Comparison of ENCODE assay signal across 28 mouse cellular contexts in genomic region chr2:158137771-158138170, GRCm38 (mm10). TPM values are rescaled to one million over a fixed set of nuclear protein-coding genes. Genes with fewer than 3 reads are reported as not detected.
A peak's percentile ranks its signal among the peaks of the same experiment; 100 is the strongest.
DNase-seq lines count a peak whose midpoint lies in the region; ATAC-seq lines count a peak whose summit lies in the region.
"Had no signal": no experiment of that assay in that cellular context is flagged by ENCODE, and none has a peak within 500 bp of the region (broad histone marks: within the 10 kb centered on the region; RNA-seq: fewer than 3 reads in every experiment).

No protein-coding gene starts in this region.

- H3K4me2 ChIP-seq in heart, embryonic 13.5 days = no peak overlapping the region
- no peak overlapping the region for H3K4me2 ChIP-seq in intestine, embryonic 15.5 days (replicated peaks)
- H3K4me2 ChIP-seq: limb, embryonic 12.5 days; liver, embryonic 13.5 days; midbrain, embryonic 13.5 days; neural tube, embryonic 13.5 days had no signal

- DNase-seq in adrenal gland, postnatal 36 days = peak; percentile 20 to 26
- DNase-seq in adrenal gland, adult 18-20 months (ENCODE audit: low spot score in 2 of 2) = no peak
- DNase-seq in heart, postnatal 14 days = no peak
- peak; percentile 79 for DNase-seq in 3134 (ENCODE audit: extremely low read depth, insufficient read length, low spot score)
- peak; percentile 27 for DNase-seq in brain, adult 2 months (ENCODE audit: low read depth, low spot score)
- DNase-seq in testis, postnatal 10 days (ENCODE audit: low spot score) = no peak
- DNase-seq: adrenal gland, adult 8-10 months; cerebellum, adult 11-12 months; cerebellum, adult 9-11 months; embryo, embryonic 11 days; gastrocnemius, postnatal 25 days; kidney, adult 8-10 months; liver, embryonic 13.5 days; lung, adult 2 months; lung, postnatal 10 days; right cerebral cortex, postnatal 4 days had no signal

- H3K4me1 ChIP-seq in heart, embryonic 13.5 days = peaks cover 73% of the 10 kb centered on the region
- peaks cover 21% of the 10 kb centered on the region for H3K4me1 ChIP-seq in intestine, embryonic 15.5 days (replicated peaks)

- ATAC-seq in heart, embryonic 13.5 days (ENCODE audit: extremely low read depth, insufficient number of reproducible peaks, low FRiP score, low TSS enrichment) = no peak
- no peak for ATAC-seq in intestine, embryonic 15.5 days
- ATAC-seq: activated CD4-positive, CD25-positive, alpha-beta regulatory T cell, adult 4 months; CD4-positive, CD25-positive, alpha-beta regulatory T cell, adult 4 months; forebrain, embryonic 16.5 days; hindbrain, embryonic 16.5 days; midbrain, embryonic 13.5 days had no signal

- H3K4me3 ChIP-seq in heart, embryonic 13.5 days = no peak overlapping the region
- no peak overlapping the region for H3K4me3 ChIP-seq in intestine, embryonic 15.5 days (replicated peaks)
- H3K4me3 ChIP-seq: erythroblast, embryonic 14.5 days; limb, embryonic 12.5 days; liver, embryonic 13.5 days; midbrain, embryonic 13.5 days; neural tube, embryonic 13.5 days had no signal

- intact Hi-C loops in heart, postnatal 14 days (cut with DNase I) = no loop called here

- H3K27ac ChIP-seq in heart, embryonic 13.5 days (replicated peaks) = peak overlapping the region; percentile 99; the same call in 1 of the 2 replicates
- H3K27ac ChIP-seq in intestine, embryonic 15.5 days = no peak overlapping the region
- H3K27ac ChIP-seq: kidney, postnatal 0 days; limb, embryonic 12.5 days; macrophage; midbrain, embryonic 13.5 days; neural tube, embryonic 13.5 days had no signal

- no peaks in the 10 kb centered on the region for H3K9me3 ChIP-seq in heart, embryonic 13.5 days
- no peaks in the 10 kb centered on the region for H3K9me3 ChIP-seq in intestine, embryonic 15.5 days
- H3K9me3 ChIP-seq: limb, embryonic 12.5 days; liver, embryonic 13.5 days; midbrain, embryonic 13.5 days; neural tube, embryonic 13.5 days had no signal

- H3K9ac ChIP-seq in heart, embryonic 13.5 days = no peak overlapping the region; the same call in 1 of the 2 replicates
- H3K9ac ChIP-seq in intestine, embryonic 15.5 days = no peak overlapping the region
- H3K9ac ChIP-seq: limb, embryonic 12.5 days; liver, embryonic 13.5 days; midbrain, embryonic 13.5 days; neural tube, embryonic 13.5 days had no signal

- WGBS in heart, embryonic 13.5 days = 72% methylated on average over 12 of the region's 12 CpGs
- whole genome bisulfite sequencing in intestine, embryonic 15.5 days = 79% methylated on average over 12 of the region's 12 CpGs

- peaks cover 93% of the 10 kb centered on the region for H3K36me3 ChIP-seq in heart, embryonic 13.5 days
- H3K36me3 ChIP-seq in intestine, embryonic 15.5 days = peaks cover 16% of the 10 kb centered on the region; the same call in 1 of the 2 replicates
- H3K36me3 ChIP-seq: limb, embryonic 12.5 days; midbrain, embryonic 13.5 days; neural tube, embryonic 13.5 days had no signal

- H3K27me3 ChIP-seq in heart, embryonic 13.5 days (replicated peaks) = no peaks in the 10 kb centered on the region
- no peaks in the 10 kb centered on the region for H3K27me3 ChIP-seq in intestine, embryonic 15.5 days (replicated peaks)
- H3K27me3 ChIP-seq: liver, embryonic 13.5 days; midbrain, embryonic 13.5 days; neural tube, embryonic 13.5 days had no signal

RNA-seq across cellular contexts. Expression of gene Tgm2, which starts 8.5 kb away (rescaled TPM):
- total RNA-seq in adrenal gland, postnatal 36 days (2021) = 10 to 100 TPM; 44.6 to 85.9 TPM
- total RNA-seq in adrenal gland, adult 18-20 months (2021) = 10 to 100 TPM; 60.5 to 90.5 TPM
- 218 and 237 TPM in 2 replicates for polyA plus RNA-seq in heart, embryonic 13.5 days (2015; fragmentation: Nextera tagmentation; extraction: Ambion mirVana)
- total RNA-seq in heart, postnatal 14 days (2021) = 100 to 1,000 TPM; 181 to 209 TPM
- polyA plus RNA-seq in intestine, embryonic 15.5 days (2015; fragmentation: Nextera tagmentation; extraction: Ambion mirVana) = 83.4 and 90.2 TPM in 2 replicates

Comparison
In these comparisons a context has a peak if more than half of its experiments do, and no peak if none do; other contexts are left out.
1. DNase-seq: peak in adrenal gland, postnatal 36 days (2 of 2), 3134 (single experiment) and brain, adult 2 months (single experiment); none in adrenal gland, adult 18-20 months (0 of 2), heart, postnatal 14 days (0 of 2) and testis, postnatal 10 days (single experiment).